Mouse (Mus musculus) cerebellum, adult 2 months (tissue): Measurements from ENCODE around the gene Thoc7. TPM values are rescaled to one million over a fixed set of nuclear protein-coding genes. Genes with fewer than 3 reads are reported as not detected.
A peak's percentile ranks its signal among the peaks of the same experiment; 100 is the strongest.

Experiments used
- DNase-seq, 2 experiments: peaks; one replicate each; pipeline ENCODE4 v3.0.0; 2021
- H3K27ac ChIP-seq: fragments of 200-500 bp; 2 replicates; pipeline ENCODE4 v1.5.1; 2012; ENCODE audit warnings: low read length, control low read depth, inconsistent platforms; ENCODE audit not compliant: insufficient read depth
- H3K27me3 ChIP-seq: fragments of 200-500 bp; 2 replicates; pipeline ENCODE4 v1.6.1; 2012; ENCODE audit warnings: inconsistent platforms, mild to moderate bottlenecking, low read length, moderate library complexity; ENCODE audit not compliant: control insufficient read depth, insufficient read depth
- H3K4me1 ChIP-seq: fragments of 200-500 bp; 2 replicates; pipeline ENCODE4 v1.6.1; 2011; ENCODE audit warnings: low read length; ENCODE audit not compliant: control insufficient read depth, insufficient read depth
- H3K4me3 ChIP-seq: fragments of 200-500 bp; replicated peaks from 2 replicates; pipeline ENCODE3; 2011; ENCODE audit warnings: mild to moderate bottlenecking, low read depth, low read length, control low read depth; ENCODE audit not compliant: insufficient read depth
- CTCF ChIP-seq: fragments of 200-500 bp; IDR thresholded peaks from 2 replicates; pipeline ENCODE4 v1.5.1; 2011; ENCODE audit warnings: low read depth, mild to moderate bottlenecking, control low read depth, low read length, moderate library complexity, borderline replicate concordance; ENCODE audit not compliant: insufficient read depth
- POLR2A ChIP-seq: fragments of 200-500 bp; IDR thresholded peaks from 2 replicates; pipeline ENCODE4 v1.6.1; 2011; ENCODE audit warnings: low read length, control low read depth, borderline replicate concordance; ENCODE audit not compliant: insufficient read depth
- WGBS: fragments of 180-500 bp; shearing (Covaris S2); methylation state at CpG from one replicate; pipeline ENCODE4 v1.1.7; 2018; 5-methylcytosine and 5-hydroxymethylcytosine counted together
- polyA plus RNA-seq: library from polyadenylated mRNA; depleted of rRNA; stranded (reverse); fragments of >200 nt; gene quantifications from 2 replicates; pipeline ENCODE4 v1.2.3, GENCODE M21; 2012

The Thoc7 gene
- polyA plus RNA-seq, 1 experiment: 116 TPM

GRCm38 (mm10) chr14:13977498-13977897 lies 15.8 kb upstream of the Thoc7 start:
- DNase-seq: no peak
- no peak for TF ChIP-seq POLR2A
- TF ChIP-seq CTCF: no peak
- H3K27me3 ChIP-seq: no peaks in the 10 kb centered on the region
- no peak overlapping the region for H3K27ac ChIP-seq
- WGBS: 67% methylated on average over 1 of the region's 1 CpGs
- H3K4me3 ChIP-seq: no peak overlapping the region
- peaks cover 10% of the 10 kb centered on the region; the same call in 1 of the 2 replicates for H3K4me1 ChIP-seq

- Histone ChIP-seq H3K27ac (no peak overlapping the region), H3K4me3 (no peak overlapping the region), H3K4me1 (peaks cover 4% of the 10 kb centered on the region), H3K27me3 (no peaks in the 10 kb centered on the region)
- WGBS: 43% methylated on average over 6 of the region's 6 CpGs
- no peak for TF ChIP-seq CTCF
- DNase-seq: no peak
Observed at GRCm38 (mm10) chr14:13971644-13972234, 10.1 kb upstream of the Thoc7 start.

- TF ChIP-seq CTCF (no peak), POLR2A (no peak)
- Histone ChIP-seq H3K27ac (no peak overlapping the region), H3K4me3 (no peak overlapping the region), H3K27me3 (no peaks in the 10 kb centered on the region), H3K4me1 (peaks cover 4% of the 10 kb centered on the region)
- no peak for DNase-seq
- WGBS: 88% methylated on average over 3 of the region's 3 CpGs
Observed at GRCm38 (mm10) chr14:13970513-13970912, 8.9 kb upstream of the Thoc7 start.

DNA sequence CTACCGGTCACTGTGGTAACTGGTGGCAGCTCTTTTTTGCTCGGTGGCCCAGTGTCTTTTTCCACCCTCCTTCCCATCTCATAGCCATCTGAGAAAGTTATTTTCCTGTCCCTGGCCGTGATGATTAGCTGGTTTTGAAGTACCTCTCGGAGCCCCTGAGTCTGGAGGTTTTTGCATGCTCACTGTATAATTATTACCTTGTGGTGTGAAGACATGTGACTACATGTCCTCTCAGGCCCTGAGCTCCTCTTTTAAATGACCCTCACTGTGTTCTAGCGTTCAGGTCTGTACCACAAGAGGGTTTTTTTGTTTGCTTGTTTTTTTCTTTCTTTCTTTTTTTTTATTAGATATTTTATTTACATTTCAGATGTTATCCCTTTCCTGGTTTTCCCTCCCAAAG lies 6.8 kb upstream of the Thoc7 start:
- no peak overlapping the region for H3K27ac ChIP-seq
- no peaks in the 10 kb centered on the region for H3K27me3 ChIP-seq
- H3K4me1 ChIP-seq: no peaks in the 10 kb centered on the region; the same call in 1 of the 2 replicates
- 96% methylated on average over 5 of the region's 5 CpGs for WGBS
- no peak for TF ChIP-seq CTCF
- no peak for TF ChIP-seq POLR2A
- no peak for DNase-seq
- no peak overlapping the region for H3K4me3 ChIP-seq

- no peak overlapping the region for H3K4me3 ChIP-seq
- no peak for TF ChIP-seq CTCF
- TF ChIP-seq POLR2A: no peak
- no peak overlapping the region for H3K27ac ChIP-seq
- no peaks in the 10 kb centered on the region for H3K27me3 ChIP-seq
- no peaks in the 10 kb centered on the region; the same call in 1 of the 2 replicates for H3K4me1 ChIP-seq
- WGBS: 58% methylated on average over 1 of the region's 1 CpGs
- DNase-seq: no peak
Observed at GRCm38 (mm10) chr14:13967607-13968006, 6.0 kb upstream of the Thoc7 start.

DNA sequence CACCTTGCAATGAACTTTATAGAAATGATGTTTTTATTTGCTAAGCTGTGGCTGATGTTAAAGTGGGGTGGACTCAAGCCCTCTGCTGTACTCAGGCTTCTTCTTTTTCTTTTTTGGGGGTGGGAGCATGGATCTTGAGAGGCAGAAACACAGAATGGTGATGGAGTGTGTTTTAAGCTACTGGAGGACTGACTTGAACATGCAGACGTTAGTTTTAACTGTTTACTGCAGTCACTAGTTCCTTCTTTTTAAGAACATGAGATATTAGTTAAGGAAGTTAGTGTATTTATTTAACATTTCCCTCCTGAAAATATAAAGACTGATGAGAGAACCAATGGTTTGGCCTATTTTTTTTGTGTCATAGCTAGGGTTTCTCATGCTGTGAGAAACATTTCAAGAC lies 1.9 kb upstream of the Thoc7 start:
- Histone ChIP-seq H3K27me3 (no peaks in the 10 kb centered on the region), H3K4me1 (peaks cover 4% of the 10 kb centered on the region), H3K27ac (no peak overlapping the region), H3K4me3 (no peak overlapping the region)
- WGBS: 70% methylated on average over 1 of the region's 1 CpGs
- no peak for TF ChIP-seq CTCF
- no peak for TF ChIP-seq POLR2A
- DNase-seq: no peak

GRCm38 (mm10) chr14:13962476-13962875 lies 824 bp upstream of the Thoc7 start:
- Histone ChIP-seq H3K27me3 (no peaks in the 10 kb centered on the region), H3K4me3 (no peak overlapping the region), H3K4me1 (peaks cover 4% of the 10 kb centered on the region), H3K27ac (no peak overlapping the region)
- DNase-seq: no peak
- 76% methylated on average over 6 of the region's 6 CpGs for WGBS
- TF ChIP-seq POLR2A: no peak
- no peak for TF ChIP-seq CTCF

GRCm38 (mm10) chr14:13960482-13961325 lies 948 bp downstream of the Thoc7 start:
- under 1% methylated on average over 67 of the region's 75 CpGs for WGBS
- Histone ChIP-seq H3K27ac (peak overlapping the region; percentile 45), H3K27me3 (no peaks in the 10 kb centered on the region), H3K4me3 (peak overlapping the region; percentile 96), H3K4me1 (peaks cover 7% of the 10 kb centered on the region)
- DNase-seq: peak; percentile 74 to 75
- 0 out of 2 replicates have a peak, but pooled peaks have one; percentile 15 for TF ChIP-seq POLR2A
- TF ChIP-seq CTCF: no peak
